In genomic region chr6:8765801-8766200, GRCm38 (mm10) we compare ENCODE assay signal across 16 mouse cellular contexts.
"Had no signal": no experiment of that assay in that cellular context is flagged by ENCODE, and none has a peak within 500 bp of the region (broad histone marks: within the 10 kb centered on the region; RNA-seq: fewer than 3 reads in every experiment).

No protein-coding gene starts in this region.

- H3K27ac ChIP-seq: midbrain, embryonic 10.5 days; midbrain, embryonic 12.5 days; neural tube, embryonic 13.5 days; neural tube, embryonic 15.5 days had no signal

- DNase-seq: lung, adult 18-20 months; lung, postnatal 10 days; lung, postnatal 4 days; midbrain, embryonic 14.5 days; retina, postnatal 1 day; right cerebral cortex, postnatal 14 days; spleen, adult 18-20 months; thymus, adult 18-20 months; thymus, postnatal 14 days; thymus, postnatal 36 days had no signal

- H3K4me3 ChIP-seq: midbrain, embryonic 10.5 days; midbrain, embryonic 12.5 days; myocyte; neural tube, embryonic 13.5 days; neural tube, embryonic 15.5 days had no signal

- ATAC-seq: midbrain, embryonic 16.5 days had no signal
